Mouse (Mus musculus) left cerebral cortex, postnatal 10 days (tissue): ENCODE results near the gene Lrrfip2. TPM values are rescaled to one million over a fixed set of nuclear protein-coding genes. Genes with fewer than 3 reads are reported as not detected.

Source experiments
- DNase-seq, 2 experiments: peaks; one replicate each; pipeline ENCODE4 v3.0.0; 2021 to 2022; ENCODE audit warnings: low spot score in 2 of 2, mixed read lengths in 1 of 2; ENCODE audit errors: extremely low spot score in 1 of 2
- intact Hi-C: fragments of 180-260 bp; cut with DNase I; formaldehyde crosslinking; loops from one replicate; pipeline ENCODE4 v1.15.1; 2025
- total RNA-seq, 2 experiments: library from RNA; stranded (reverse); gene quantifications; 2 replicates each; pipeline ENCODE4 v1.2.3; 2021

The Lrrfip2 gene
- total RNA-seq, 2 experiments from 2014 or later, result 31.4 to 32.5 TPM

GRCm38 (mm10) chr9:111149188-111149945 lies 32.0 kb downstream of the Lrrfip2 start:
- intact Hi-C loops, result no loop called here
- DNase-seq, result no peak

- intact Hi-C loops, result no loop called here
- DNase-seq, result no peak
Observed at GRCm38 (mm10) chr9:111152314-111152897, 35.0 kb downstream of the Lrrfip2 start.

DNA sequence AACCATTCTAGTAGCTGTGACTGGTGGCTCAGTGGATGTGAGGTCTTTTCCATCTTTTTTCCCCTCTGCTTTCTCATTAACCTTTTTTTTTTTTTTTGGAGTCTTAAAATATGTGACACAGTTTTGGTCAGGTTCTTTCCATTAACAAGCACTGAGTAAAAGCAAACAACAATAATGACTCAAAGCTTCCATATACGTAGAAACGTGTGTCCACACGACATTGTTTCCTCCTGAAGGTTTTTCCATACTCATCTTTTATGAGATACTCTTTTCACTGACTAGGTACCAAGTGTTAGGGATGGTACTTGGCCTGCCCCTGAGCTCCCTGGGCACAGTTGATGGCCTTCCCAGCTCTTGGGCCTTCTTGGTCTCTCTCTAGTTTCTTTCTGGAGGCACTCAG lies 35.6 kb downstream of the Lrrfip2 start:
- intact Hi-C loops, result no loop called here
- DNase-seq, result no peak

DNA sequence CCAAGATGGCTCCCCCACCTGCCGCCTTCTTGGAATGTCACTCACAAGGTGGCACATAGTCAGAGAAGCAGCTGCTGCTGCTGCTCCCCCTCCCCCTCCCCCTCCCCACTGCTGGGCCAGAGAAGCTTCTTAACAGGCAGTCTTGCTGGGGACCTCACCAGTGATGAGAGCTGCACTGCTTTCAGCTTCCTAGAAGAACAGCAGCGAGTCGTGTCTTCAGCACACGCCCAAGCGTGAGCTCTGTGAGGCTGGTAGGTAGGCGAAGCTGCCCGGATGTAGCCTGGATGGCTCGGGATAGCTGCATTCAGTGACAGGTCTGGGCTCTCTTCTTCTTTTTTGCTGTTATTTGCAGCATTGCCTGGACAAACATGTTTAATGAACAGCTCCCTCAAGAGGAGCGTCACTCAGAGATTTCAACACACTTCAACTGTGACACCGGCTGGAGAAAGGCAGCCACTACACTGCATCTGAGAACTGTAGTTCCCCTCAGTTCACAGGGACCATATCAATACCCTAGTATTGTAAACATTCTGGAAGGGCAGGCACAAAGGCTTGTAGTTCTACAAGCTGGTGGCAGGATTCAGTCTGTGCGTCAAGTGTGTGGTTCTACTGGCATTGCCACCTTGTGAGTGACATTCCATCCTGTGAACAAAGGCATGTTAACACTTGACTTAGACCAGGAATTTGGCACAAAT lies 38.5 kb downstream of the Lrrfip2 start:
- intact Hi-C loops, result no loop called here
- DNase-seq, result no peak

DNA sequence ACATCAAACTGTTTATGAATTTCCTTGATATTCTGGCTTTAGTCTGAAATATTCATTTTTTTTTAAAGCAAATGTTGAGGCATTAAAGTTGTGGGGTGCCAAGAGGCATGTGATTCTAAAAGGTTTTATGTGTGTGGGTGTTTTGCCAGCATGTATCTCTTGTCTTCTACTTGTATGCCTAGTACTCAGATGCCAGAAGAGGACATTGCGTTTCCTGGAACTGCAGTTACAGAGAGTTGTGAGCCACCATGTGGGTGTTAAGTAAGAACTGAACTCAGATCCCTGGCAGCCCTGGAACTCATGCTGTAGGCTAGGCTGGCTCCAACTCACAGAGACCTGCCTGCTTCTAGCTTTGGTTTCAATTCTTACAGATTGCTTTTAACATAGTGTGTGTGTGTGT lies 42.2 kb downstream of the Lrrfip2 start:
- intact Hi-C loops, result no loop called here
- no peak for DNase-seq

DNA sequence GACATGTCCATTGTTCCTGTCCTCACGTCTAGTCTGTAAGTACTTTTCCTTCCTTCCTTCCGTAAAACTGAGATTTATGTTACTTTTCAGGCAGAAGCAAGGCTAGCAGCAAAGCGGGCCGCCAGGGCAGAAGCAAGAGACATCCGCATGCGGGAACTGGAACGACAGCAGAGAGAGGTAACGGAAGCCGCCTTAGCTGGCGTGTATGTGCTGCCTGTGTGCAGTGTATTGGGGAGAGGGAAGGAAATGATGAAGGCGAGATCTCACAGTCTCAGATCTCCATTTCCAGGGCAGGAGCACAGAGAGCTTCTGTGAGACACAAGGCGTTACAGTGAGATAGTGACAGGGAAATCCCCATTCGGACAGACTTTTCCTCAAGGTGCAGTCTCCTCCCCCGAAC lies 43.8 kb downstream of the Lrrfip2 start:
- intact Hi-C loops, result no loop called here

GRCm38 (mm10) chr9:111166612-111167011 lies 49.2 kb downstream of the Lrrfip2 start:
- DNase-seq, result no peak
- intact Hi-C loops, result no loop called here

More for the DNA sequence above, 43.8 kb downstream of the Lrrfip2 start:
- no peak for DNase-seq

GRCm38 (mm10) chr9:111170430-111170829 lies 53.0 kb downstream of the Lrrfip2 start:
- intact Hi-C loops, result no loop called here
- DNase-seq, result no peak

GRCm38 (mm10) chr9:111174071-111174470 lies 56.7 kb downstream of the Lrrfip2 start:
- intact Hi-C loops, result no loop called here
- no peak for DNase-seq

DNA sequence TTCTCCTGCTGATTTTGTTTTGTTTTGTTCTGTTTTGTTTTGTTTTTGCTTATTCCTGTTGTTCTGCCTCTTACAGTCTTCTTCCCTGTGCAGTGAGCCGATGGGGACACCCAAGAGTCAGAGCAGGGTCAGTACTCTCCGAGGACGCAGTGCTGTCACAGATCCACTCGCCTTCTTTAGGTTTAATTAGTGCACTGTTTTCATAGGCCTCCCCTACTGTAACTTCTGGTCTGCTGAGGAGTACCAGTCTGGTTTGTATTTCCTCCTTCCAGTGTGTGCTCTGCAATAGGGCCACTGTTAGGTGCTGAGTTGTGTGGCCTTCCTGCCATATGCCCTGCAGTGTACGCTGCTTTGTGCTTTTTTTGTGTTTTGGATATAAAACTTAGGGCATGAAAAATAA lies 61.6 kb downstream of the Lrrfip2 start:
- no peak for DNase-seq
- intact Hi-C loops, result no loop called here

DNA sequence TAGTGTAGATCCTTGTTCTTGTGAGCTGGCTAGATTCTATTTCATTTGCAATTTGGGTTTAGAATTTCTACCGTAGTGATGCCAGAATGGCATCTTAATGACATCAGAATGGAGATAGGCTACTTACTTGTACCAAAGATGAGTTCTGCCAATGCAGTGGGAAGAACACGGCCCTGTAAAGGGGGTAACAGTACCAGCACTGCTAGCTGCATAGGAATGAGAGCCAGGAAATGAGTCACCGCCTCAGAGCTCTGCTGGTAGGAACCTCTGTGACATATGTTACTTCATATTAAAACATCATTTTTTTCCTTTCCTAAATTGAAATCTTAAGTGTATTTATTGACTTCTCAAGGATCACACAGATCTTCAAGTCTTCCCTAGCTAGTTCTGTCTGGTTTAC lies 64.8 kb downstream of the Lrrfip2 start:
- no peak for DNase-seq
- intact Hi-C loops, result no loop called here

DNA sequence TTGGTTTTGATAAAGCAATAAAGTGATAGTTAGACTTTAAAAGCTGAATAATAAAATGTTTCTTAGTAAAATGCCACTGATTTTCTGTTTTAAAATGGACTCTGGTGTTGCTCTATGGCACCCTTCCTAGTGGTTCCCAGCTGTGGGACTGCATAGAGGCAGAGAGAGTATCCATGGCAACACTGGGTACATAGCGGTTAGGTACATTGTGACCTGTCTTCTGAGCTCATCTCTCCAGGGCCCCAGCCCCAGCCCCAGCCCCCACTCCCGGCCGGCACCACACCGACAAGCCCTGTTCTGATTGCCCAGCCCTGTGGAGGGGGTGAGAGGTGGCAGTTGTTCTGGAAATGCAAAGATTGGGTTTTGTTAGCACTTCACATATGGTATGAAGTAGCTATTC lies 67.5 kb downstream of the Lrrfip2 start:
- no peak for DNase-seq
- intact Hi-C loops, result no loop called here

DNA sequence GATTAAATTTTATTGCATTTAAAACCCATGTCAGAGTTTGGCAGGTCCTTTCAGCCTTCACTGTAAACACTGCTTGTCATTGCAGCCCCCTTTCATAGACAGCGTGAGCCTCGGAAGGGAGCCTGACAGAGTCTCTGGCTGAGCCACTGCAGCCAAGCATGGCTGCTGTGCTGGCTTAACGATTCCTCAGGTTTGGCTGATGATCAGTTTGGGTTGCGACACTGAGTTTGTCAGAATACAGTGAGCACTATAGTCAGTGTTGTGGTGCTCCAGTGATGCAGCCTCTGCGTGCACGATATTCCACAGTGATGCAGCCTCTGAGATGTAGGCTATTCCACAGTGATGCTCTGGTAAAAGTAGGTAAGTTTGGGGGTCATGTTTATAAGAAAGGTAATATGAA lies 69.5 kb downstream of the Lrrfip2 start:
- intact Hi-C loops, result no loop called here
- DNase-seq, result no peak

DNA sequence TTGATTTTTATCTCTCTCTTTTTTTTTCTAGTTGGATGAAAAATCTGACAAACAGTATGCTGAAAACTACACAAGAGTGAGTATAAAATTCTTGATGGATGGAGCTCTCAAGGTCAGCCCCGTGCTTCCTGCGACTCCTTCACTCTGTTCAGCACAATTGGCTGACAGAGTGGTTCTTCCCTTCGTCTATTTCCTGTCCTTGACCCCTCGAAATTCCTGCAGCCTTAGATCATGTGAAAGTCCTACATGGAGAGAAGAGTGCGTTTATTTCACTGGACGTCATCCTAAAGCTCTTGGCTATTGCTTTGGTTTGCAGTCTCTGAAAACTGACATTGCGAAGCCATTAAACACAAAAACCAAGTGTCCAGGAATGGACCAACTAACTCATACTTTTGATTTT lies 71.3 kb downstream of the Lrrfip2 start:
- intact Hi-C loops, result no loop called here

GRCm38 (mm10) chr9:111193211-111193610 lies 75.8 kb downstream of the Lrrfip2 start:
- intact Hi-C loops, result no loop called here

More for the DNA sequence above, 71.3 kb downstream of the Lrrfip2 start:
- no peak for DNase-seq

GRCm38 (mm10) chr9:111197116-111197515 lies 79.7 kb downstream of the Lrrfip2 start:
- intact Hi-C loops, result no loop called here
- no peak for DNase-seq

More at GRCm38 (mm10) chr9:111193211-111193610, 75.8 kb downstream of the Lrrfip2 start:
- no peak for DNase-seq

- intact Hi-C loops, result no loop called here
- DNase-seq, result no peak
Observed at GRCm38 (mm10) chr9:111197712-111198111, 80.3 kb downstream of the Lrrfip2 start.

GRCm38 (mm10) chr9:111198332-111198731 lies 80.9 kb downstream of the Lrrfip2 start:
- intact Hi-C loops, result no loop called here
- DNase-seq, result no peak

- intact Hi-C loops, result loop anchor here (10.0 kb wide), 1 partner anchor 105 kb away; no protein-coding TSS in a partner anchor
- DNase-seq, result no peak
Observed at GRCm38 (mm10) chr9:111200208-111200607, 82.8 kb downstream of the Lrrfip2 start.
